Mouse (Mus musculus) embryonic facial prominence, embryonic 13.5 days (tissue): ENCODE measurements around the gene Gclm. TPM values are rescaled to one million over a fixed set of nuclear protein-coding genes. Genes with fewer than 3 reads are reported as not detected.
A peak's percentile ranks its signal among the peaks of the same experiment; 100 is the strongest.
"Not testable (repeated sequence)": the region's sequence is repeated elsewhere in the genome, so short reads cannot be mapped to it uniquely, and the experiment has no call there.

Experiments
- ATAC-seq: fragments of 200-750 bp; cut with Nextera tagmentation; 2 replicates; pipeline ENCODE4 v1.8.0; 2017; ENCODE audit warnings: low read depth; ENCODE audit not compliant: insufficient number of reproducible peaks, insufficient read depth, low FRiP score, low TSS enrichment
- H3K27ac ChIP-seq: fragments of 300-500 bp; sonication (generic); 2 replicates; pipeline ENCODE4 v1.5.1; 2015; ENCODE audit warnings: moderate library complexity, mild to moderate bottlenecking, inconsistent platforms
- H3K27me3 ChIP-seq: fragments of 300-500 bp; sonication (generic); 2 replicates; pipeline ENCODE4 v1.6.1; 2015; ENCODE audit warnings: mild to moderate bottlenecking, inconsistent platforms
- H3K36me3 ChIP-seq: fragments of 300-500 bp; sonication (generic); 2 replicates; pipeline ENCODE4 v1.6.1; 2015; ENCODE audit warnings: mild to moderate bottlenecking, inconsistent platforms
- H3K4me1 ChIP-seq: fragments of 300-500 bp; sonication (generic); 2 replicates; pipeline ENCODE4 v1.6.1; 2015; ENCODE audit warnings: inconsistent platforms
- H3K4me2 ChIP-seq: fragments of 300-500 bp; sonication (generic); 2 replicates; pipeline ENCODE4 v1.6.1; 2015; ENCODE audit warnings: moderate library complexity, mild to moderate bottlenecking, inconsistent platforms
- H3K4me3 ChIP-seq: fragments of 300-500 bp; sonication (generic); 2 replicates; pipeline ENCODE4 v1.5.1; 2015; ENCODE audit warnings: mild to moderate bottlenecking, inconsistent platforms
- H3K9ac ChIP-seq: fragments of 300-500 bp; sonication (generic); 2 replicates; pipeline ENCODE4 v1.6.1; 2015; ENCODE audit warnings: mild to moderate bottlenecking, inconsistent platforms
- H3K9me3 ChIP-seq: fragments of 300-500 bp; sonication (generic); 2 replicates; pipeline ENCODE4 v1.6.1; 2016; ENCODE audit warnings: inconsistent platforms
- WGBS: fragments of 180-500 bp; shearing (Covaris S2); methylation state at CpG from one replicate; pipeline ENCODE4 v1.1.7; 2015; ENCODE audit warnings: mixed read lengths; 5-methylcytosine and 5-hydroxymethylcytosine counted together
- polyA plus RNA-seq: library from polyadenylated mRNA; unstranded; fragments of >200 nt; fragmentation: Nextera tagmentation; extraction: Ambion mirVana; gene quantifications from 2 replicates; pipeline ENCODE4 v1.2.1, GENCODE M21; 2015

Gclm gene
- polyA plus RNA-seq, 1 experiment from 2014 or later, result 59.7 TPM

GRCm38 (mm10) chr3:122207766-122208165, 37.6 kb upstream of the Gclm start:
- Histone ChIP-seq H3K4me1 (peaks cover 2% of the 10 kb centered on the region; the same call in 1 of the 2 replicates), H3K36me3 (no peaks in the 10 kb centered on the region), H3K4me3 (no peak overlapping the region), H3K27ac (no peak overlapping the region), H3K9me3 (no peaks in the 10 kb centered on the region), H3K4me2 (no peak overlapping the region), H3K27me3 (no peaks in the 10 kb centered on the region), H3K9ac (no peak overlapping the region)
- WGBS, result 88% methylated on average over 6 of the region's 6 CpGs
- ATAC-seq, result no peak

GRCm38 (mm10) chr3:122208296-122209225, 36.8 kb upstream of the Gclm start:
- WGBS, result 81% methylated on average over 15 of the region's 15 CpGs
- no peak overlapping the region for H3K27ac ChIP-seq
- no peaks in the 10 kb centered on the region for H3K4me1 ChIP-seq
- H3K4me3 ChIP-seq, result no peak overlapping the region
- no peaks in the 10 kb centered on the region for H3K36me3 ChIP-seq
- no peaks in the 10 kb centered on the region for H3K27me3 ChIP-seq
- no peak overlapping the region for H3K9ac ChIP-seq
- H3K4me2 ChIP-seq, result no peak overlapping the region
- no peak for ATAC-seq
- no peaks in the 10 kb centered on the region for H3K9me3 ChIP-seq

DNA sequence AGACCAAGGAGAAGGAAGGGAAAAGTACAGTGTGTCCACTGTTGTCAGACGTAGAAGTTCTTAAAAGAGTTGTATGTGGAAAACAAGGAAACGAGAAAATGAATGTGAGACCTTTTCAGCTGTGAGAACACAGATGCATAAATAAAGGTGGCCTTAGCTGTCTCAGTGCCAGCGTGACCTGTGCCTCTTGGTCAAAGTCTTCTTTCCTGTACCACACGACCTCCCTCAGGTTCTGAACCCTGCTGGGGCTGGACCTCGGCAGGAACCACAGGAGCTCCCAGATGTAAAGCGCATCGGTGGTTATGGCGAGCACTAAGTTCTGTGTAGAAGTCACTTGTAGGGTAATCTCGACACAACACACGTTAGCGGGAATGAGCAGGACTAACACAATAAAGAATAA, 35.8 kb upstream of the Gclm start:
- H3K27me3 ChIP-seq, result no peaks in the 10 kb centered on the region
- no peaks in the 10 kb centered on the region for H3K4me1 ChIP-seq
- 88% methylated on average over 11 of the region's 11 CpGs for WGBS
- no peak overlapping the region for H3K4me3 ChIP-seq
- no peak for ATAC-seq
- H3K27ac ChIP-seq, result no peak overlapping the region
- no peaks in the 10 kb centered on the region for H3K9me3 ChIP-seq
- H3K9ac ChIP-seq, result no peak overlapping the region
- no peak overlapping the region for H3K4me2 ChIP-seq
- H3K36me3 ChIP-seq, result no peaks in the 10 kb centered on the region

GRCm38 (mm10) chr3:122210434-122210833, 34.9 kb upstream of the Gclm start:
- no peaks in the 10 kb centered on the region for H3K36me3 ChIP-seq
- H3K27me3 ChIP-seq, result no peaks in the 10 kb centered on the region
- no peak for ATAC-seq
- no peak overlapping the region for H3K4me2 ChIP-seq
- no peaks in the 10 kb centered on the region for H3K9me3 ChIP-seq
- WGBS, result 75% methylated on average over 5 of the region's 5 CpGs
- no peak overlapping the region for H3K4me3 ChIP-seq
- H3K9ac ChIP-seq, result no peak overlapping the region
- no peak overlapping the region for H3K27ac ChIP-seq
- no peaks in the 10 kb centered on the region for H3K4me1 ChIP-seq

GRCm38 (mm10) chr3:122210846-122211245, 34.5 kb upstream of the Gclm start:
- Histone ChIP-seq H3K9ac (no peak overlapping the region), H3K9me3 (no peaks in the 10 kb centered on the region), H3K36me3 (no peaks in the 10 kb centered on the region), H3K4me2 (no peak overlapping the region), H3K27ac (no peak overlapping the region), H3K4me1 (no peaks in the 10 kb centered on the region), H3K4me3 (no peak overlapping the region), H3K27me3 (no peaks in the 10 kb centered on the region)
- no peak for ATAC-seq
- WGBS, result 87% methylated on average over 7 of the region's 7 CpGs

- Histone ChIP-seq H3K27ac (no peak overlapping the region), H3K27me3 (no peaks in the 10 kb centered on the region), H3K9me3 (no peaks in the 10 kb centered on the region), H3K36me3 (no peaks in the 10 kb centered on the region), H3K9ac (no peak overlapping the region), H3K4me1 (no peaks in the 10 kb centered on the region), H3K4me3 (no peak overlapping the region), H3K4me2 (no peak overlapping the region)
- 76% methylated on average over 13 of the region's 13 CpGs for WGBS
- no peak for ATAC-seq
These were observed 33.8 kb upstream of the Gclm start for GRCm38 (mm10) chr3:122211446-122212125.

DNA sequence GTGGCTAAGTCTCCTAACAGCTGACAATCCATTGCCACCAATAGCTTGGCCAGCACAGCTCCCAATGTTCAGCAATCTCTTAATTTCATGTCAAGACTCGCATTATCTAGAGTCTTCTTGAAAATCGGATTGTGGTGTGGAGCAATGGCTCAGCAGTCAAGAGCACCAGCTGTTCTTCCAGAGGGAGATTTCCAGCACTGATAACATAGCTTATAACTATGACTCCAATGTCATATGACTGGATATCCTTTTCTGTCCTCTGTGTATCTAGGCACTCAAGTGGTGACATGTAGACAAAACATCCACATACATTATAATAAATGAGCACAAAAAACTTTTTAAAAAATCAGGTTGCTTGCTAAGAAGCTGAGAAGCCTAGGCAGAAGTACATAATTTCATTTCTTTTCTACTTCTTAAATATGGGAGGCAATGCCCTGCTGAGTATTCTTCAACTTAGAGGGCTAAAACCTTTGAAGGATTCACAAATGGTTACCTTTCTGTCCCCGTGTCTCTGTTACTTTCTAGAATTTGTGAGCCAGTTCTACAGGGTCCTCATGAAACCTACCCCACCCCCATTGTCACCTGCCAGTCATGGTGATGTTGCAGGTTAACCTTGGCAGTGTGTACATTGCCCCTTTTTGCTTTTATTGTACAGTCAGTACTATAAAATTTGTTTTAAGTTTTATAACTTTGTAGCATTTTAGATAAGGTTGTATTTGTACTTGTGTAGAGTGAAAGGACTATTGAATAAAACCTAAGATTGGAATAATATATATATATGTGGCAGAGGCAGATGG, 23.9 kb upstream of the Gclm start:
- ATAC-seq, result no peak
- Histone ChIP-seq H3K4me2 (no peak overlapping the region), H3K9ac (no peak overlapping the region), H3K4me3 (no peak overlapping the region), H3K36me3 (no peaks in the 10 kb centered on the region), H3K4me1 (no peaks in the 10 kb centered on the region), H3K9me3 (no peaks in the 10 kb centered on the region), H3K27ac (no peak overlapping the region), H3K27me3 (no peaks in the 10 kb centered on the region)
- 83% methylated on average over 3 of the region's 3 CpGs for WGBS

DNA sequence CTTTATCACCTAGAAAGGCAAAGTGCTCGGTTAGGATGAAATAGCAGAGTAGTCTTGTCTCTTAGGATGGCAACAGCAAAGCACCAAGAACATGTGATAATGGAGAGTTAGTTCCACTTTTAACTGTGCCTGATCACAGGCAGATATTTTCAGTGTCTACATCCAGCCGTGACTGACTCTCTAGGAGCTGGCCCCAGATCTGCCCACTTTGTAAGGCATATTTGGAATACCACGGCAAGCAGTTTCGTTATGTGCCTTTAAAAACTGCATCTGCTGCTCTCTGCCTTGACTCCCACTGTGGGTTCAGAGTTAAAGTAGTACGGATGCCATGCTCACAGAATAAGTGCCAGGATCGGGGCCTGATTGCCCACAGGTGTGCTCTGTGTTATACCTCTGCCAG, 18.4 kb upstream of the Gclm start:
- not testable (repeated sequence) for H3K4me3 ChIP-seq, H3K9ac ChIP-seq, ATAC-seq, H3K27ac ChIP-seq, H3K27me3 ChIP-seq, H3K4me1 ChIP-seq, H3K36me3 ChIP-seq, H3K4me2 ChIP-seq, H3K9me3 ChIP-seq
- 55% methylated on average over 6 of the region's 6 CpGs for WGBS

- Histone ChIP-seq H3K4me3 (no peak overlapping the region), H3K27ac (no peak overlapping the region), H3K9me3 (no peaks in the 10 kb centered on the region), H3K27me3 (no peaks in the 10 kb centered on the region), H3K4me1 (no peaks in the 10 kb centered on the region), H3K9ac (no peak overlapping the region), H3K4me2 (no peak overlapping the region), H3K36me3 (no peaks in the 10 kb centered on the region)
- no peak for ATAC-seq
- 60% methylated on average over 1 of the region's 1 CpGs for WGBS
These were observed 9.6 kb upstream of the Gclm start for GRCm38 (mm10) chr3:122235772-122236171.

GRCm38 (mm10) chr3:122242876-122243275, 2.5 kb upstream of the Gclm start:
- peaks cover 21% of the 10 kb centered on the region for H3K4me1 ChIP-seq
- no peaks in the 10 kb centered on the region for H3K36me3 ChIP-seq
- 48% methylated on average over 6 of the region's 6 CpGs for WGBS
- no peaks in the 10 kb centered on the region for H3K27me3 ChIP-seq
- H3K9me3 ChIP-seq, result no peaks in the 10 kb centered on the region
- no peak for ATAC-seq
- H3K4me3 ChIP-seq, result no peak overlapping the region
- H3K4me2 ChIP-seq, result no peak overlapping the region
- no peak overlapping the region for H3K27ac ChIP-seq
- H3K9ac ChIP-seq, result no peak overlapping the region

- no peak overlapping the region for H3K4me2 ChIP-seq
- no peak overlapping the region for H3K4me3 ChIP-seq
- peaks cover 21% of the 10 kb centered on the region for H3K4me1 ChIP-seq
- H3K9me3 ChIP-seq, result no peaks in the 10 kb centered on the region
- no peaks in the 10 kb centered on the region for H3K27me3 ChIP-seq
- 37% methylated on average over 14 of the region's 14 CpGs for WGBS
- no peak overlapping the region for H3K9ac ChIP-seq
- H3K27ac ChIP-seq, result 0 out of 2 replicates have a peak overlapping the region, but pooled peaks have one; percentile 16
- H3K36me3 ChIP-seq, result no peaks in the 10 kb centered on the region
- no peak for ATAC-seq
These were observed 1.8 kb upstream of the Gclm start for GRCm38 (mm10) chr3:122243416-122244167.
